In the genomic region with DNA sequence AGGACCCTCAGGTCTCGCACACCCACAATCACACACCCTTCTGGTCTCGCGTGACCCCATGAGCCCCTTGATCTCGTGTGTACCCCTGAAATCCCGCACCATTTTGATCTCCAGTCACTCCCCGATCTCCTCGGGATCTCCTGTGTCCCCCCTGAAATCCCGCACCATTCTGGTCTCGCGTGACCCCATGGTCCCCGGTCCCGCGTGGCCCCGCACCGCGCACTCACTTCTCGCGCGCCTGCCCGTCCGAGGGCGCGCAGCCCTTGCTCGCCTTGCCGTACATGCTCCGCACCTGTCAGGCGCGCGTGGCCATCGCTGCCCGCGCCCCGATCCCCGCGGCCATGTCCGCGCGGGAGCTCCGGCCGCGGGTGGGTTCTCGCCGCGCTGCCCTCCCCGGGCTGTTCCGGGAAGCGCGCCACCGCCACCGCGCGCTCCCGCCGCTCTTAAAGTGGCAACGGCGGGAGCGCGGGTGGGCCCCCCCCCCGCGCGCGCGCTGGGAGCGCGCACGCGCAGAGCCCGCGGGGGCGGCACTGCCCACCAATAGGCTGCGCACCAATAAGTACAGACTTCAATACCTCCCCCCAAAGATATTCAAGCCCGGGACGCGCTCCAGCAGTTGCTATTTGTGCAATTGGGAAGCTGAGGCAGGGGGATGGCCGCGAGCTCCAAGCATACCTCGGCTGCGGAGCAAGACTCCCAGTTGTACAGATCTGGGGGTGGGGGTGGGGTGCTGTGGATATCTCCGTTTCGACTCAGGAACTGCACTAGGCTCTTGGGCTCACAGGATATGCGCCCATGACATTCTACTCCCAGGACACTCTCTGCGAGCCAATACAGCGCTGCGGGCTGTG, we compare ENCODE assay signal across 8 mouse cellular contexts. TPM values are rescaled to one million over a fixed set of nuclear protein-coding genes. Genes with fewer than 3 reads are reported as not detected.
DNase-seq lines count a peak whose midpoint lies in the region; ATAC-seq lines count a peak whose summit lies in the region.

No protein-coding gene starts in this region.

- WGBS in embryonic facial prominence, embryonic 10.5 days, result 2% methylated on average over 84 of the region's 84 CpGs

- no peaks in the 10 kb centered on the region for H3K27me3 ChIP-seq in embryonic facial prominence, embryonic 10.5 days (replicated peaks; ENCODE audit: low read depth, poor library complexity, severe bottlenecking)

- no peak for ATAC-seq in cerebellum, adult (ENCODE audit: insufficient number of reproducible peaks, low FRiP score, low TSS enrichment)
- ATAC-seq in megakaryocyte-erythroid progenitor cell, adult 5-6 weeks (replicated peaks; ENCODE audit: low FRiP score, low TSS enrichment, poor library complexity, severe bottlenecking), result 0 out of 2 replicates have a peak, but pooled peaks have one; percentile 2

- H3K4me3 ChIP-seq in embryonic facial prominence, embryonic 10.5 days, result peak overlapping the region; percentile 89

- peaks cover 77% of the 10 kb centered on the region for H3K4me1 ChIP-seq in embryonic facial prominence, embryonic 10.5 days

- H3K27ac ChIP-seq in embryonic facial prominence, embryonic 10.5 days (replicated peaks), result peak overlapping the region; percentile 97

- peaks cover 24% of the 10 kb centered on the region for H3K36me3 ChIP-seq in embryonic facial prominence, embryonic 10.5 days (replicated peaks)

- H3K9me3 ChIP-seq in embryonic facial prominence, embryonic 10.5 days, result 0 out of 2 replicates have a peak, but pooled peaks cover 3% of the 10 kb centered on the region

- peak; percentile 62 for DNase-seq in cerebellum, adult 11 months
- DNase-seq in NIH3T3 (ENCODE audit: low read depth), result peak; percentile 79
- DNase-seq in embryonic facial prominence, embryonic 10.5 days (ENCODE audit: low spot score), result peak; percentile 78
- DNase-seq in heart, postnatal 10 days, result peak; percentile 64 to 70
- peak; percentile 66 to 73 for DNase-seq in layer of hippocampus, postnatal 10 days (ENCODE audit: low spot score in 2 of 2)
- peak; percentile 75 for DNase-seq in testis, postnatal 10 days (ENCODE audit: low spot score)

- intact Hi-C loops in heart, postnatal 10 days (cut with DNase I), result no loop called here

RNA-seq across cellular contexts. Expression of gene Ssbp4, which starts 0.5 kb away (rescaled TPM):
- 105 and 109 TPM in 2 replicates for polyA plus RNA-seq in embryonic facial prominence, embryonic 10.5 days (2016; fragmentation: Nextera tagmentation; extraction: Ambion mirVana)
- 10 to 100 TPM; 54.7 to 55.6 TPM for total RNA-seq in heart, postnatal 10 days (2021)
- 100 to 1,000 TPM; 225 to 240 TPM for total RNA-seq in layer of hippocampus, postnatal 10 days (2021)
- total RNA-seq in megakaryocyte-erythroid progenitor cell, adult 5-6 weeks (2014; fragmentation: Nextera tagmentation), result 39.7 and 83.5 TPM in 2 replicates
- 77.5 and 98.5 TPM in 2 replicates for total RNA-seq in megakaryocyte-erythroid progenitor cell, adult 5-6 weeks (2017)

RNA-seq across cellular contexts. Expression of gene Lrrc25, which starts 7.8 kb away (rescaled TPM):
- 0.77 and 0.79 TPM in 2 replicates for polyA plus RNA-seq in embryonic facial prominence, embryonic 10.5 days (2016; fragmentation: Nextera tagmentation; extraction: Ambion mirVana)
- 1 to 10 TPM; 1.1 to 1.6 TPM for total RNA-seq in heart, postnatal 10 days (2021)
- 1 to 10 TPM in 1 of 2 experiments, under 1 TPM in 1; 0.96 to 2.3 TPM for total RNA-seq in layer of hippocampus, postnatal 10 days (2021)
- 0.37 and 0.69 TPM in 2 replicates for total RNA-seq in megakaryocyte-erythroid progenitor cell, adult 5-6 weeks (2014; fragmentation: Nextera tagmentation)
- total RNA-seq in megakaryocyte-erythroid progenitor cell, adult 5-6 weeks (2017), result 0.15 and 0.61 TPM in 2 replicates

RNA-seq across cellular contexts. Expression of gene Isyna1, which starts 13.9 kb away (rescaled TPM):
- 184 and 187 TPM in 2 replicates for polyA plus RNA-seq in embryonic facial prominence, embryonic 10.5 days (2016; fragmentation: Nextera tagmentation; extraction: Ambion mirVana)
- total RNA-seq in heart, postnatal 10 days (2021), result 10 to 100 TPM; 25.8 to 29.6 TPM
- total RNA-seq in layer of hippocampus, postnatal 10 days (2021), result 10 to 100 TPM; 56.5 to 57.8 TPM
- 74.1 and 91.0 TPM in 2 replicates for total RNA-seq in megakaryocyte-erythroid progenitor cell, adult 5-6 weeks (2014; fragmentation: Nextera tagmentation)
- total RNA-seq in megakaryocyte-erythroid progenitor cell, adult 5-6 weeks (2017), result 36.5 and 51.5 TPM in 2 replicates

RNA-seq across cellular contexts. Expression of gene Gdf15, which starts 24.1 kb away (rescaled TPM):
- polyA plus RNA-seq in embryonic facial prominence, embryonic 10.5 days (2016; fragmentation: Nextera tagmentation; extraction: Ambion mirVana), result 0.14 TPM in 1 of 2 replicates, not detected in the other
- 1 to 10 TPM in 1 of 2 experiments, under 1 TPM in 1; 0.86 to 1.1 TPM for total RNA-seq in heart, postnatal 10 days (2021)
- total RNA-seq in layer of hippocampus, postnatal 10 days (2021), result not detected
- total RNA-seq in megakaryocyte-erythroid progenitor cell, adult 5-6 weeks (2014; fragmentation: Nextera tagmentation), result not detected in 2 replicates
- not detected in 2 replicates for total RNA-seq in megakaryocyte-erythroid progenitor cell, adult 5-6 weeks (2017)

RNA-seq across cellular contexts. Expression of gene Pgpep1, which starts 52.1 kb away (rescaled TPM):
- 51.8 and 52.7 TPM in 2 replicates for polyA plus RNA-seq in embryonic facial prominence, embryonic 10.5 days (2016; fragmentation: Nextera tagmentation; extraction: Ambion mirVana)
- total RNA-seq in heart, postnatal 10 days (2021), result 10 to 100 TPM; 39.6 to 42.9 TPM
- 10 to 100 TPM; 25.8 to 31.9 TPM for total RNA-seq in layer of hippocampus, postnatal 10 days (2021)
- 6.3 and 8.8 TPM in 2 replicates for total RNA-seq in megakaryocyte-erythroid progenitor cell, adult 5-6 weeks (2014; fragmentation: Nextera tagmentation)
- total RNA-seq in megakaryocyte-erythroid progenitor cell, adult 5-6 weeks (2017), result 4.6 and 5.1 TPM in 2 replicates
